Mouse (Mus musculus) ovary, adult 2 months (tissue): Measurements from ENCODE around the gene Mcpt4. TPM values are rescaled to one million over a fixed set of nuclear protein-coding genes. Genes with fewer than 3 reads are reported as not detected.

Experiments
- polyA plus RNA-seq: library from polyadenylated mRNA; depleted of rRNA; stranded (reverse); fragments of >200 nt; gene quantifications from 2 replicates; pipeline ENCODE4 v1.2.3, GENCODE M21; 2012; rRNA removed

Gene Mcpt4
- 1.9 and 2.0 TPM in 2 replicates for polyA plus RNA-seq

DNA sequence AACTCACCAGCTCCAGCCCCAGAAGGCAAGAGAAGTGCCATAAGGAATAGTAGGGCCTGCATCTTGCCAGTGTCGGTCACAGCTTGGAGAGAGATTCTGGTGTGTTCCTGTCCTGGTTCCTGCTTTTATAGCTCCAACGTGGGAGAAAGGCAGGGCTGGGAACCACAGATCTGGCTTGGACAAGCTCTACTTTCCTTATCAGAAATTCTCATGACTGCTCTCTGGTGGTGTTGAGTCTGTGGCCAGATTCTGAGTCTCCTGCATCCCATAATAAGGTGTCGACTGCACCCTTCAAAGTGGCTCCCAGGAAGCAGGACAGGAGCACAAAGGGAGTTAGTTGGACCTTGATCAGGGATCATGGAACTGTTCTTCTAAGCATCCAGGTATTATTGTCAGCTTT is at the start of gene Mcpt4:
Gene Mcpt4 (minus strand): TSS at position 101 of the 400 bp plus-strand sequence.

DNA sequence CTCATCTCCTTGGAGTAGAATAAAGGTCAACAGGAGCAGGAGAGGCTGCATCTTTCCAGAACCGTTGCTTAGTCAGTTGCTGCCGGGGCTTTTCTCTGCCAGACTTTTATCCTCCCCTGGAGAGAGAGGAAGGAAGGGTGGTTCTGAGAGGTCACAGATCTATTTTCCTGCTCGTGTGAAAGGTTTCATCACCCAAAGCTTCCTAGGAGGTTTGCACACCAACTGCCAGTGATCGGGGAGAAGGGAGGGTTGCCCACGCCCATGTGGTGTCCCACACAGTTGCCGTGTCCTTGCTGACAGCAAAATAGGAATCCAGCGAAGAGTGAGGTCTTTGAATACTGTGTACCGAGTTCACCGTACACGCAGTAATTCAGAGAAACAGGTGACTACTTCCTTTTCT is 40.3 kb upstream of the Mcpt4 start, which contains the start of gene Ctsg:
Gene Ctsg (minus strand): TSS at position 189 of the 400 bp plus-strand sequence.

DNA sequence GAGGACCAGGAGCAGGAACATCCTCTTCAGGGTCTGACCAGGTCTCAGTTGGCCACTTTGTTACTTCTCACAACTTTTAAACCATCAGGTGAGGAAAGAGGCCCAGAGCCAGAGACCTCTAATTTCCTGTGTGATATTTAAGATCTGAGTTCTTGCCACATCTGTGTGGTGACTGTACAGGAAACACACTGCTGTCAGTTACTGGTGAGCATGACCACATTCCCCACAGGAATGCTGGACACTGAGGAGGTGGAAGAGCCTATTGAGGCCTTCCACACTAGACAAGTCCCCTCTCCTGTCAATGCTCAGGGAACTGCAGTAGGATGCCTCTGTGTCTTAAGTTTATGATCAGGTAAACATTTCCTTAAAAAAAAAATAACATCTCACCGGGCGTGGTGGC is 23.1 kb upstream of the Mcpt4 start, which contains the start of gene Mcpt8:
Gene Mcpt8 (minus strand): TSS at position 107 of the 400 bp plus-strand sequence.

DNA sequence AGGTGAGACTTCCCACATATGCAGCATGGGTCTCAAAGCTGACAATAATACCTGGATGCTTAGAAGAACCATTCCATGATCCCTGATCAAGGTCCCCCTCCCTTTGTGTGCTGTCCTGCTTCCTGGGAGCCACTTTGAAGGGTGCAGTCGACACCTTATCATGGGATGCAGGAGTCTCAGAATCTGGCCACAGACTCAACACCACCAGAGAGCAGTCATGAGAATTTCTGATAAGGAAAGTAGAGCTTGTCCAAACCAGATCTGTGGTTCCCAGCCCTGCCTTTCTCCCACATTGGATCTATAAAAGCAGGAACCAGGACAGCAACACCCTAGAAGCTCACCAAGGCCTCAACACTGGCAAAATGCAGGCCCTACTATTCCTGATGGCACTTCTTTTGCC is 20.3 kb downstream of the Mcpt4 start, which contains the start of gene Mcpt2:
Gene Mcpt2 (plus strand): TSS at position 250 of the 400 bp plus-strand sequence.

DNA sequence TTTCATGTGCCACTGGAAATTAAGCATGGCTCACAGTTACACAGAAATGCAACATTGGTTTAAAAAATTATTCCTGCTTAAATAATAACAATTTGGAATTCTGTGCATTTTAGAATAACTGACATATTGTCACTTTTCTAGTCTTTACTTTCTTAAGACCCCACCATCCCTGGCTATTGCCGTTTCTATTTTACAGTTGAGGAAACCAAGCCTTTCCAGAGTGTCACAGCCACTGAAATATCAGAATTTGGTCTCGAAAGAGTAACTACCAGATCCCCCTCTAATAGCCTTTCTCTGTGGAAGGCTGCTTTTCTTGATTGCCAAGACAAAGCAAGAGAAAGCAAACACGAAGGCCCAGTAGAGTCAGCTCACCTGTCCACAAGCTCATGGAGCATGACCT is 31.7 kb downstream of the Mcpt4 start, which contains the start of gene Mcpt9:
Gene Mcpt9 (minus strand): TSS at position 101 of the 400 bp plus-strand sequence.

DNA sequence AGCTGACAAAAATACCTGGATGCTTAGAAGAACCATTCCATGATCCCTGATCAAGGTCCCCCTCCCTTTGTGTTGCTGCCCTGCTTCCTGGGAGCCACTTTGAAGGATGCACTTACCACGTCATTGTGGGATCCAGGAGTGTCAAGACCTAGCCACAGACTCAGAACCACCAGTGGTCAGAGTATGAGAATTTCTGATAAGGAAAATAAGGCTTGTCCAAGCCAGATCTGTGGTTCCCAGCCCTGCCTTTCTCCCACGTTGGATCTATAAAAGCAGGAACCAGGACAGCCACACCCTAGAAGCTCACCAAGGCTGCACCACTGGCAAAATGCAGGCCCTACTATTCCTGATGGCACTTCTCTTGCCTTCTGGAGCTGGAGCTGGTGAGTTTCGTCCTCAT is 44.4 kb downstream of the Mcpt4 start, which contains the start of gene Mcpt1:
Gene Mcpt1 (plus strand): TSS at position 301 of the 400 bp plus-strand sequence.

Other genes with a start within 250 kb of the Mcpt4 start
- 48.6 and 49.5 TPM in 2 replicates for gene Nfatc4, start 239.2 kb downstream of the Mcpt4 start, polyA plus RNA-seq
- 16.1 and 17.4 TPM in 2 replicates for gene Nynrin, start 208.3 kb downstream of the Mcpt4 start, polyA plus RNA-seq
- 0.63 and 0.67 TPM in 2 replicates for gene Cbln3, start 177.9 kb downstream of the Mcpt4 start, polyA plus RNA-seq
- gene Khnyn, start 177.4 kb downstream of the Mcpt4 start, polyA plus RNA-seq = 21.0 and 21.5 TPM in 2 replicates
- 44.7 and 46.6 TPM in 2 replicates for gene Sdr39u1, start 162.0 kb downstream of the Mcpt4 start, polyA plus RNA-seq
- gene Cma1, start 117.6 kb downstream of the Mcpt4 start, polyA plus RNA-seq = 2.2 and 2.7 TPM in 2 replicates
- gene Cma2, start 111.3 kb downstream of the Mcpt4 start, polyA plus RNA-seq = not detected in 2 replicates
- not detected in 2 replicates for gene Mcpt1, start 44.3 kb downstream of the Mcpt4 start, polyA plus RNA-seq
- not detected in 2 replicates for gene Mcpt9, start 31.8 kb downstream of the Mcpt4 start, polyA plus RNA-seq
- gene Mcpt2, start 20.3 kb downstream of the Mcpt4 start, polyA plus RNA-seq = not detected in 2 replicates
- gene Mcpt8, start 23.0 kb upstream of the Mcpt4 start, polyA plus RNA-seq = not detected in 2 replicates
- gene Ctsg, start 40.3 kb upstream of the Mcpt4 start, polyA plus RNA-seq = not detected in 2 replicates
- gene Gzme, start 58.3 kb upstream of the Mcpt4 start, polyA plus RNA-seq = not detected in 2 replicates
- not detected in 2 replicates for gene Gzmd, start 70.3 kb upstream of the Mcpt4 start, polyA plus RNA-seq
- not detected in 2 replicates for gene Gzmg, start 97.3 kb upstream of the Mcpt4 start, polyA plus RNA-seq
- not detected in 2 replicates for gene Gzmn, start 112.3 kb upstream of the Mcpt4 start, polyA plus RNA-seq
- gene Gzmf, start 149.1 kb upstream of the Mcpt4 start, polyA plus RNA-seq = not detected in 2 replicates
- gene Gzmc, start 172.3 kb upstream of the Mcpt4 start, polyA plus RNA-seq = not detected in 2 replicates
- 0.32 and 0.43 TPM in 2 replicates for gene Gzmb, start 199.9 kb upstream of the Mcpt4 start, polyA plus RNA-seq